Mouse (Mus musculus) bone marrow macrophage, adult 2 months (primary cell): ENCODE measurements around the gene Zcrb1.

ENCODE experiments used
- CTCF ChIP-seq: IDR thresholded peaks from 2 replicates; pipeline ENCODE4 v1.5.1; 2012; ENCODE audit warnings: low read depth, mild to moderate bottlenecking, low read length, moderate library complexity
- POLR2A ChIP-seq: IDR thresholded peaks from 2 replicates; pipeline ENCODE4 v1.6.1; 2012; ENCODE audit warnings: mild to moderate bottlenecking, low read depth, low read length, borderline replicate concordance

DNA sequence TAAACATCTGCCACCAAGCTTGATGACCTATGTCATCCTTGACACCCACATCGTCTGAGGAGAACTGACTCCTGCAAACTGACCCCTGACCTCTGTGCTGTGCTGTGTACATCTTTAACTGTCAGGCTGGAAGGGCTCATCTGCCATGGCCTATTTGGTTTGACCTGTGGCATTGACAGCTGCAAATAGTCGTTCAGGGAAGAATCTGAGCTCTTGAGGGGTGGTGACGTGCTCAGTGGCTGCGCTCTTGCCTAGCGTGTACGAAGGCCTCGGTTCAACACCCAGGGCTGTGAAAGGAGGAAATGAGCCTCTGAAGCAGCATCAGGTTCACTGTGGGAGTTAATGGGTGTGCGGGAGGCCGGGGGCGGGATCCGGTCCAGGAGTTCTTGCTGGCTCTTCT is 35.7 kb upstream of the Zcrb1 start:
- TF ChIP-seq CTCF (no peak), POLR2A (no peak)
